Mouse (Mus musculus) Muller cell, postnatal 12 days (primary cell): ENCODE results near the gene Mrpl48.
A peak's percentile ranks its signal among the peaks of the same experiment; 100 is the strongest.

Source experiments
- DNase-seq: peaks from one replicate; pipeline ENCODE4 v3.0.0-alpha.2; 2015; ENCODE audit errors: inconsistent ontology term

The Mrpl48 gene

DNA sequence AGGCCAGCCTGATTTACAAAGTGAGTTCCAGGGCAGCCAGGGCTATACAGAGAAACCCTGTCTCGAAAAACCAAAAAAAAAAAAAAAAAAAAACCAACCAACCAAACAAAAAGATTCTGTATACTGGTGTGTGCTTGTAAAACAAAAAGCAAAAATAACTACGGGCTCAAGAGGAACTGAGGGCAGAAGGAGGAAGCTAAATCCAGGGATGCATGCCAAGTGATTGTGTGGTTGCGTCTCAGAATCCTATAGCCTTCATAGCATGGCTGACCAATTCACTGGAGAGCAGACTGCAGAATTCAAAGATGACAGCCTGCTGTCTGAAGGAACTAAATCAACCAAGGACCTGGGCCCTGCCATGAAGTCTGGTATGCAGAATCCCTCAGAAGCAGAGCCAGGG, 73.9 kb downstream of the Mrpl48 start:
- DNase-seq, result no peak

GRCm38 (mm10) chr7:100533503-100533902, 74.6 kb downstream of the Mrpl48 start:
- DNase-seq, result no peak

GRCm38 (mm10) chr7:100530766-100531165, 77.3 kb downstream of the Mrpl48 start:
- no peak for DNase-seq

- DNase-seq, result no peak
These were observed 83.4 kb downstream of the Mrpl48 start for GRCm38 (mm10) chr7:100524669-100525068.

- DNase-seq, result no peak
These were observed 85.9 kb downstream of the Mrpl48 start for GRCm38 (mm10) chr7:100522222-100522621.

- DNase-seq, result peak; percentile 70
These were observed 87.3 kb downstream of the Mrpl48 start for GRCm38 (mm10) chr7:100520663-100521285.

DNA sequence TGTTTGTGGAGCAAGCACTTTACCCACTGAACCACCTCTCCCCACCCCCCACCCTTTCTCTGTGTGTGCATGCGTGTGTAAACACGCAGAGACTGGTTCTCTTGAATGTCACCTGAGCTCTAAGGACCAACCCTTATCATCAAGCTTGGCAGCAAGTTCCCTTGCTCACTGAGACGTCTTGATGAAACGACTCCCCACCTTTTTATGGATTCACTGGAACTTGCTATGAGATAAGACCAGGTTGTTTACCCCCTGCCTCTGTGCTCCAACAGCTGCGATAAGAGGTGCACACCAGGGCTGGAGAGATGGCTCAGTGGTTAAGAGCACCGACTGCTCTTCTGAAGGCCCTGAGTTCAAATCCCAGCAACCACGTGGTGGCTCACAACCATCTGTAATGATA, 87.9 kb downstream of the Mrpl48 start:
- DNase-seq, result no peak

DNA sequence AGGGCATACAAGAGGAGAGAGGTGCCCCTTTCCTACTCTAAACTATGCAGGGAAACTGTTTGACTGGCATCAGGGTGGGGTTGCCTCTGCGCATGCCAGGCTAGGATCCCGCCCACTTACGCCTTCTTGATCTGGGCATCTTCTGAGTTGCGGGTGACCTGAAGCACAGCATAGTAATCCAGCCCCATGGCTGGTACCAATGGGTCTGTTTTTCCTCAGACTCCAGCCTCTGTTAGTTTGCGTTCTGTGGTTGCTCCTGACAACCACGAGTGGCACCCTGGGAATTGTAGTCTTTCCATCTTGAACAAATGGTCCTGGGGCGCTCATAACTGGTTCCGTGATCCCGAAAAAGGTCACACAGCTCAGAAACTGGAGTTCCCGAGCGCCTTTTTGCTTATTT, 93.5 kb downstream of the Mrpl48 start, which contains the start of gene Dnajb13:
Gene Dnajb13 (minus strand): TSS at position 388 of the 400 bp plus-strand sequence.
- DNase-seq, result no peak

GRCm38 (mm10) chr7:100511602-100512001, 96.5 kb downstream of the Mrpl48 start:
- DNase-seq, result no peak

DNA sequence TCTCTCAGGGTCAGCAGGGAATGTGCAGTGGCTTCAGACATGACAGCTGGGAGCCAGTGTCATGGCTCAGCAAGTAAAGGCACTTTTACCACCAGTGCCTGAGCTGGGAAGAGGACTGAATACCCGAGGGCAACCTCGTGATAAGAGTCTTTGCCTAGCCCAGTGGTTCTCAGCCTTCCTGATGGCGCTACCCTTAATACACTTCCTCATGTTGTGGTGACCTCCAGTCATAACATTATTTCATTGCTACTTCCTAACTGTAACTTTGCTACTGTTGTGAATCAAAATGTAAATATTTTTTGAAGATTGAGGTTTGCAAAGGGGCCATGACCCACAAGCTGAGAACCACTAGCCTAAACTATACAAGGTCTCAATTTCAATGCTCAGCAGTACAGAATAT, 99.4 kb downstream of the Mrpl48 start:
- no peak for DNase-seq

DNA sequence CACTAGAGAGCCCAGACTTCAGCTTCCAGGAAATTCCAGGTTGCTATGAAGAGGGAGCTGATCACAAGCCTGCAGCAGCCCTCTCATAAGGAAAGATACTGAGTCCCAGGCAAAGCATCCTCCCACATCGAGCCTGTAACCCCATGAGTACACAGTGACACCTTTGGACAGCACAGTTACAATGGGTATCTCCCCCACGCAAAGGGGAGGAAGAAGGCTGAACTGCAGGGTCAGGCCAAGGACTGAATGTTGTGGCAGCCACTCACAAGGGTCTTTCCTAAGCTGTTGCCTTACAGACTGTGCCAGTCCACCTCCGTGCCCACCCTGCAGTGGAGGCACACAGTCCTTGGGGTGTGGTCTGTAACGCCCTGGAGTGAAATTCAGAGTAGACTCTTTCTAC, 101.6 kb downstream of the Mrpl48 start:
- no peak for DNase-seq

GRCm38 (mm10) chr7:100504740-100505487, 103.2 kb downstream of the Mrpl48 start:
- DNase-seq, result no peak

GRCm38 (mm10) chr7:100503076-100503475, 105.0 kb downstream of the Mrpl48 start:
- DNase-seq, result no peak

DNA sequence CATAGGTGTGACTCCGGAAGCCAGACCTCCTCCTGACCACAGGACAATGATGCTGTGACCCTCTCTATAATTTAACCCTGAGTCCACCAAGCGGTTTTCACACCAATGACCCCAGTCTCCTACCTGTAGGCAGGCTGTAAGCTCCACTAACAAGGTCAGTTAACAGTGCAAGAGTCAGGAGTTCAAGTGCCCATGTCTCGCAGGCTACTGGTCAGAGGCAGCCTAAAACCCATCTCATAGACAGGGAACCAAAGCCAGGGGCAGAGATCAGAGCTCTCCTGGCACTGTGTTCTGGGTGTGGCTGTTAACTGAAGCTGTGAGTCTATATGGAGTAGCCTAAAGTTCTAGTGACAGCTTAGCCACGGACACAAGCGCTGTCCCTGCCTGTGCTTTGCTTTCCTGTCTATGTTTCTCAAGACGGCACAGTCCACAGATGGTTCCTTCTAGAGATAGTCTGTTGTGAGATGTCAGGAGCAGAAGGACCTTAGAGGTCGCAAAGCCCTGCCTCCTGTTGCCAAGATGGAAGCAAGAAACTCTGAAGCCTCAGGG, 105.7 kb downstream of the Mrpl48 start:
- no peak for DNase-seq

GRCm38 (mm10) chr7:100501844-100502373, 106.2 kb downstream of the Mrpl48 start:
- DNase-seq, result no peak

- no peak for DNase-seq
These were observed 106.9 kb downstream of the Mrpl48 start for GRCm38 (mm10) chr7:100501027-100501843.

DNA sequence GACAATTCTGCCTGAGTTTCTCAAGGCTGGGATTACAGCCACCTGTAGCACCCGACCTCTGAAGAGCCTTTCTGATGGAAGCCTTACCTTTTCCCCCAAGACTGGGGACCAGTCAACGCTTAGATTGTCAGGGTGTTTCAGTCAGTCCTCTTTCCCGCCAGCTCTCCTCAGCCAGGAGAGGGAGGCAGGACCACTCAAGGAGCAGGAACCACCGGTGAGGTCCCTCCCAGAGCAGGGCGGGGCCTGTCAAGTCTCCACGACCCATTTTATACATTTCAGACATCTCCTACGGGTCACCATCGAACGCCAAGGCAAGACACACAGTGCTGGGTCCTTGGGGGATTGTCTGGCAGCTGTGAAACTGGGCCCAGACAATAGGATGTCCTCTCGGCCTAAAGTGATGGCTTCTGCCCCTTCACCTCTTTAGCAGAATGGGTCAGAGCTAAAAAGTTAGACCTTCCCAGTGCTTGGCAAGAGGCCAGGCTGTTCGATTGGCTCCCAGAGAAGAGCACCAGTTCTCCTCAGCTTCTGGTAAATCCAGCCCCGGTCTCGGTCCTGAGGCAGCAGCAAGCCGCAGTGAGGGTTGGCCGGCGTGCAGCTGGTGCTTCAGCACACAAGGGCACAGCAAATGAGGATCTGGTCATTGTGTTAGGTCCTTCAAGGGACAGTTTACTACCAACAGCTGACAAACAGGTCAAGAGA, 107.7 kb downstream of the Mrpl48 start:
- no peak for DNase-seq

- no peak for DNase-seq
These were observed 108.6 kb downstream of the Mrpl48 start for GRCm38 (mm10) chr7:100499465-100499864.

GRCm38 (mm10) chr7:100497982-100498381, 110.1 kb downstream of the Mrpl48 start:
- no peak for DNase-seq

GRCm38 (mm10) chr7:100497402-100497801, 110.7 kb downstream of the Mrpl48 start:
- DNase-seq, result no peak

GRCm38 (mm10) chr7:100496791-100497190, 111.3 kb downstream of the Mrpl48 start:
- no peak for DNase-seq
